Mouse (Mus musculus) T-cell, adult 2 months (primary cell): ENCODE results near the gene C2.

Experiments
- DNase-seq: peaks from one replicate; pipeline ENCODE4 v3.0.0; 2022; ENCODE audit warnings: low spot score

The C2 gene

GRCm38 (mm10) chr17:34898160-34898586 is at the start of gene C2, which contains the start of gene Ehmt2:
TSS of gene C2 (minus strand) at chr17:34898265.
TSS of gene Ehmt2 (plus strand) at chr17:34898469.
- peak; percentile 60 for DNase-seq

- no peak for DNase-seq
Observed at GRCm38 (mm10) chr17:34947606-34948005, 49.5 kb upstream of the C2 start.

DNA sequence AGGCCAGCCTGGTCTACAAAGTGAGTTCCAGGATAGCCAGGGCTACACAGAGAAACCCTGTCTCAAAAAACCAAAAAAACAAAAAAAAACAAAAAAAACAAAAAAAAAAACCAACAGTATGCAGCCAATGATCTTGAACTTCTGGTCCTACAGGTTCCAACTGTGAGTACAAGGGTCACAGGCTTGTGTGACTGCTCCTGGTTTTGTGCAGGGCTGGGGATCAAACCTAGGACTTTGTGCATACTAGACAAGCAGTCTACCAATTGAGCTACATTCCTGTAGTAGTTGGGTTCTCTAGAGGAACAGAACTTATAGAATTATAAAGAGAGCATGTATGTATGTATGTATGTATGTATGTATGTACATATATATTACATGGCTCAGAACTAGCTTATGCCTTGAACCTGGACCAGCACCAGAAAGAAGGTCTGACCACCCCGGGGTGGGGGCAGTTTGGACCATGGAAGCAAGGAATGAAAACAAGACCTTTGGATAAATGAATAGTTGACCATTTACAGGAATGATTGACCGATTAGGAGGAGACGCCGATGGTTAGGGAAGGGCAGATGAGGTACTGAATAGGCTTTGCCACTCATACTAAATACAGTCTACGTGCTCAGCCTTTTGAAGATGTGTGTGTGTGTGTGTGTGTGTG is 48.5 kb upstream of the C2 start:
- DNase-seq = no peak

- no peak for DNase-seq
Observed at GRCm38 (mm10) chr17:34944362-34944761, 46.3 kb upstream of the C2 start.

GRCm38 (mm10) chr17:34943128-34943815 is 45.2 kb upstream of the C2 start:
- DNase-seq = no peak

DNA sequence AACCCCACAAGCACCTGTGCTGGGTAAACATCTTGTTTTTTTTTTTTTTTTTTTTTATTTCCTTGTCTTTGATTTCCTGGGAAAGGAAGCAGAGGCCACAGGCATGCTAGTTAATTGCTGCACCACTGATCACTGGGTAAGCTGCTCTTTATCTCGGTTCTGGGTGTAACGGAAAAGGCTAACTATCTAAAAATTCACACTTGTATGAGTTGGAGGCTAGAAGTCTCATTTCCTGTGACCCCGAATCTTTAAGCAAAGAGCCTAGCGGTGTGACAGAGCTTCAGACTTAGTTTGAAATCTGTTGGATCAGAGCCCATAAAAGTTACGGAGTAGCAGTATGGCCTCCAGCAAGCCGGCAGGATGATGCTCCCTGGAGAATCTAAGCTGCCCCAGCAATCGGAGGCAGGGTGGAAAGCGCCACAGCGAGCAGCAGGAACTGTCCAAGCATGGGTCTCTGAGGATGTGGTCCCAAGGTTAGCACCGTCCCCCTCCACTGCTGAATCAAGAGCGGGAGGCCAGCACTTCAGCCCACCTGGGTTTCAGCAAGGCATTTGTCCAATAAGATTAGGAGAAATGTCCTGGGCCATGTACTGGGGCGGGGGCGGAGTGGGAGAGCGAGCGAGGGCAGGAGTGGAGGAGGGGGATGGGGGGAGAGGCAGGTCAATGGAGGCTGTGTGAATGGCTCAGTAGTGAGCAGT is 43.4 kb upstream of the C2 start:
- no peak for DNase-seq

DNA sequence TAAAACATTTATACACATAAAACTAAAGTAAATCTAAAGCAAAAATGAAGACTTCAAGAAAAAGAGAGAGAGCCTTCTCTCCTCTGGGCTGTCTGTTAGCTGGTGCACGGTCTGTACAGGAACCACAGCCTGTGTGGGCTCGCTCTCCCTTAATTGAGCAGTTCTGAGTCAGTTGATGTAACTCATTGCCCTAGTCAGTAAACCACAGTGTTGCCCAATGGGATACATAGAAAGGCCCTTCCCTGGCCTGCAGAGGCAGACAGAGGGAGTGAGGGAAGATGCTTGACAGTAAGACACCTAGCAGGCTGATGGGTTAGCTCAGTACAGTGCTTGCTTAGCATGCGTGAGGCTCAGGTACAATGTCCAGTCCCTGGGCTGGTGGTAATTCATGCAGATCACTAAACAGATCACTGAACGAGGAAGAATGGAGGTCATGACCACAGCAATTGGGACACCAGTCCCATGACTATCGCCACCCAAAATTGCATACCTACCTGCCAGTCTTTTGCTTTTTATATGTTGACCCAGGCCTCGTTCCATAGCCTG is 40.0 kb upstream of the C2 start:
- DNase-seq = no peak

GRCm38 (mm10) chr17:34934830-34935229 is 36.8 kb upstream of the C2 start:
- no peak for DNase-seq

- no peak for DNase-seq
Observed at GRCm38 (mm10) chr17:34934031-34934430, 36.0 kb upstream of the C2 start.

DNA sequence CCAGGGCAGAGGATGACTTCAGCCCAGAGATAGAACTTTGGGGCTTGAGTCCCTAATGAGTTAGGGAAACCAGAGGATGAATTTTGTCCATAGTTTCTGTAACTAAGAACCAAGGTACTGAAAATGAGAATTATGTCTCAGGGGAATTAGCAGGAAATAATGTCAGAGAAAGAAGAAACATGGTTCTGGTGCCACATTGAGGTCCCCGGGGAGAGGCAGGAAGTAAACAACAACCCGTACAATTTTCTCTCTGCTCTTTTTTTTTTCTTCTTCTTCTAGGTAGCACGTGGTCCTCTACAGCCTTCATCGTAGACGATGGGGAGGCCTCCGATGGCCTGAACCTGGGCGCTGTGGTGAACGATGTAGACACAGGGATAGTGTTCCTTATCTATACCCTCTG is 34.2 kb upstream of the C2 start:
- DNase-seq = peak; percentile 45

DNA sequence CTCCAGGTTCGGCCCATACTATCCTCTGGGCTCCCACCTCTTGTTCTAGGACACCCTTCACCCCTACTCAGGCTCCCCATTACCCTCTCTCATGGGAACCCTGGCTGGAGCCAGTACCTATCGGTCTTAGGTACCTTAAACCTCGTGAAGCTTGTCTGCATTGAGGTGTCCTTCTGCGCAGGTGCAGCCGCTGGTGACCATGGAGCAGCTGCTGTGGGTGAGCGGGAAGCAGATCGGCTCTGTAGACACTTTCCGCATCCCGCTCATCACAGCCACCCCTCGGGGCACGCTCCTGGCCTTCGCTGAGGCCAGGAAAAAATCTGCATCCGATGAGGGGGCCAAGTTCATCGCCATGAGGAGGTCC is 33.7 kb upstream of the C2 start:
- peak; percentile 53 for DNase-seq

DNA sequence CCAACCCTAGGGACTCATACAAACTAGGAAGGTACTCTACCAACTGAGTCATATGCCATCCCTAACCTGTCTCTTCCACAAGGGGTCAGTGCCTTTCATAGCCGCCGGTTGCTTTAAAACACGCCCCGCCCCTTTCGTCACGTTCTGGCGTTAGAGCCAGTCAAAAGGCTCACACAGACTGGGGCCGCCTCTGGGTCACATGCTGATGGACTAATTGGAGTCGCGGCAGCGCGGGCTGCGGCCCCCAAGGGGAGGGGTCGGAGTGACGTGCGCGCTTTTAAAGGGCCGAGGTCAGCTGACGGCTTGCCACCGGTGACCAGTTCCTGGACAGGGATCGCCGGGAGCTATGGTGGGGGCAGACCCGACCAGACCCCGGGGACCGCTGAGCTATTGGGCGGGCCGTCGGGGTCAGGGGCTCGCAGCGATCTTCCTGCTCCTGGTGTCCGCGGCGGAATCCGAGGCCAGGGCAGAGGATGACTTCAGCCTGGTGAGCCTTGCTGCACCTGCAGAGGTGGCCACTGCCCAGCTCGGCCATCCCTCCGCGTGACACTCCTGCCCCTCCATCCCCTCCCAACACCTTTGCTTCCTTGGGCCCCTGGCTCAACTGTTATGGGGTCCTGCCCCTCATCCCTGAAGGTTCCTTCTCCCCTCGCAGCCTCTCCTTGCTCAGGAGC is 33.1 kb upstream of the C2 start, which contains the start of gene Neu1:
TSS of gene Neu1 (plus strand) at position 193 of the 674 bp plus-strand sequence.
- DNase-seq = peak; percentile 96

GRCm38 (mm10) chr17:34928841-34929240 is 30.8 kb upstream of the C2 start:
- no peak for DNase-seq

DNA sequence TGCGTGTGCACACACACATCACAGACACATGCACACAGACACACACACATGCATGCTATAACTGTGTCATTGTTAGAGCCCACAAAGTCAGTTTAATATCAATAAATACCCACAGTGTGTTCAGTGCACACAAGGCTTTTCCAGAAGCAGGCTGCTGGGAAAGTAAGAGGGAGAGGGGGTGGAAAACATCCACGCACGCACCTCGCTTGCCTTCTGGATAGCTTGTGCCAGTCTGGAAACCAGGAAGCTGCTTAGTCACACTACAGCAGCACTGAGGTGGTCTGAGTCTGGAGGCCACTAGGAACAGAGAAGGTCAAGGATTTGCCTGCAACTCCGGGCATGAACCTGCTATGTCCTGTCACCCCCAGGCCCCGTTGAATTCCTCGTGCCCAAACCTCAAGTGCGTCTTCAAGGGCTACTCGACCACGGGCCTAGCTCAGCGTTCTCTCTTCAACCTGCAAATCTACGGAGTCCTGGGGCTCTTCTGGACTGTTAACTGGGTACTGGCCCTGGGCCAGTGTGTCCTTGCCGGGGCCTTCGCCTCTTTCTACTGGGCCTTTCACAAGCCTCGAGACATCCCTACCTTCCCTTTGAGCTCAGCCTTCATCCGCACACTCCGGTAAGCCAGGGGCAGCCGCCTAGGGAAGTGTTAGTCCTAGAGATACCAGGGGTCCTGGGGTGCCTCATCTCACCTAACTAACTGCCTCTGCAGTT is 29.4 kb upstream of the C2 start:
- no peak for DNase-seq

- DNase-seq = no peak
Observed at GRCm38 (mm10) chr17:34924258-34924657, 26.2 kb upstream of the C2 start.

DNA sequence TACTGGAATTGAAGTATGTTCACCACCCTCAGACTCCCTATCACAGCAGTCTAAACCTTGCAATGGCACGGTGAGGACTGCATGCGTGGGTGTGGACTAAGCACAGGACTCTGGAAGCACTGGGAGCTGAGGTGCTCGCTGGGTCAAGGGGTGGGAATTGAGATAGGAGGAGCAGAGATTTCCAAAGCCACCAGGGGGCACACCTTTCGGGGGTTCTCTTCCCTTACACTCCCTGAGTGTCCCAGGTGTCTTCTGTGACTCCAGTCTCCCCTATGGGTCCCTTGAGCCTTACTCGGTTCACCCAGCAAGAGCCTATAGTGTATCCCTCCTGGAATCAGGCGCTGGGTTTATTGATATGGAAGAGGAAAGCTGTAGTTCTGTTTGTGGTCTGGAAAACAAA is 24.9 kb upstream of the C2 start:
- DNase-seq = no peak

DNA sequence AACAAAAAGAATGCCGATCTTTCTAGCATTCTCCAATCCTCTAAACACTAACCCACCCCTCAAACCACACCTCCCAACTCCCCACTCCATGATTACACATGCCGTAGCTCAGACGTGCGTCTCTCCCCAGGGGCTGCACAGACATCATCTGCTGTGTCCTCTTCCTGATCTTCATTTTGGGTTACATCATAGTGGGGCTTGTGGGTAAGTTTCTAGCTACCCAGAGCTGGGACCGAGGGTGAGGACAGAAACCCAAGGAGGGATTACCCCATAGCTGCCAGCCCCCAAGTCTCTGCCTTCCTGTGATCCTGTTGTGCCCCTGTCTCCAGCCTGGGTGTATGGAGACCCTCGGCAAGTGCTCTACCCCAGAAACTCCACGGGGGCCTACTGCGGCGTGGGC is 19.1 kb upstream of the C2 start:
- no peak for DNase-seq

- DNase-seq = no peak
Observed at GRCm38 (mm10) chr17:34916316-34916715, 18.3 kb upstream of the C2 start.

DNA sequence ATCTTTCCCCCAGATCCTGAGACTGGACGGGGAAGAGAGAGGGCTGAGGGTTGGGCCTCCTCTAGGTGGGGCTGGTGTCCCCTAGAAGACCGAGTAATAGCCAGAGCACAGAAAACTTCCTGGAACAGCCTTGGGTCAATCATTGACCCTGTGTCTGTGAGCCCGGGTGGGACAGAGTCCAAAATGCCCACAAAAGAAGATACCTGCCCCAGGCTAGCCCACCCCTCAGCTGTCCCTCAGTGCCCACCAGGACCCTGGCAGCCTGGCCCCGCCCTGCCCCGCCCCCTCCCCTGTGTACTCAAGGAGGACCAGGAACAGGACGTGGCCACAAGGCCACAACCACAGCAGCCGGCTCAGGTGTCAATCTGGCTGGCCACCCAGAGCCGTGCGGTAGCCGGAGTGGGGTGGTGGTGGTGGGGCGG is 17.4 kb upstream of the C2 start:
- DNase-seq = no peak

- DNase-seq = no peak
Observed at GRCm38 (mm10) chr17:34913930-34914665, 16.0 kb upstream of the C2 start, which contains the start of gene Slc44a4. TSS of gene Slc44a4 (plus strand) at chr17:34914466.

GRCm38 (mm10) chr17:34911945-34912351 is 13.9 kb upstream of the C2 start:
- DNase-seq = peak; percentile 88
